Comparison of ENCODE assay signal across 8 mouse cellular contexts in genomic region chr11:76666002-76666649, GRCm38 (mm10). TPM values are rescaled to one million over a fixed set of nuclear protein-coding genes. Genes with fewer than 3 reads are reported as not detected.
A peak's percentile ranks its signal among the peaks of the same experiment; 100 is the strongest.
DNase-seq lines count a peak whose midpoint lies in the region; ATAC-seq and TF ChIP-seq lines count a peak whose summit lies in the region.

No protein-coding gene starts in this region.

- no peak for TF ChIP-seq CTCF in E14TG2a.4 (conservative IDR thresholded peaks at IDR 0.05; ENCODE audit: low read length)

- no peaks in the 10 kb centered on the region for H3K9me3 ChIP-seq in E14TG2a.4 (ENCODE audit: low read length)
- H3K9me3 ChIP-seq in embryonic facial prominence, embryonic 15.5 days (replicated peaks) = no peaks in the 10 kb centered on the region
- no peaks in the 10 kb centered on the region for H3K9me3 ChIP-seq in limb, embryonic 10.5 days (replicated peaks)

- peaks cover 76% of the 10 kb centered on the region for H3K27me3 ChIP-seq in E14TG2a.4 (ENCODE audit: insufficient read depth, low read length)
- H3K27me3 ChIP-seq in embryonic facial prominence, embryonic 15.5 days = peaks cover 65% of the 10 kb centered on the region
- H3K27me3 ChIP-seq in limb, embryonic 10.5 days (ENCODE audit: low read depth, poor library complexity, severe bottlenecking) = peaks cover 78% of the 10 kb centered on the region

- H3K36me3 ChIP-seq in E14TG2a.4 (ENCODE audit: insufficient read depth, low read length) = no peaks in the 10 kb centered on the region
- H3K36me3 ChIP-seq in embryonic facial prominence, embryonic 15.5 days = no peaks in the 10 kb centered on the region
- H3K36me3 ChIP-seq in limb, embryonic 10.5 days = no peaks in the 10 kb centered on the region

- peak overlapping the region; percentile 60 for H3K4me2 ChIP-seq in embryonic facial prominence, embryonic 15.5 days (replicated peaks)

- no peak overlapping the region for H3K27ac ChIP-seq in embryonic facial prominence, embryonic 15.5 days (replicated peaks)
- H3K27ac ChIP-seq in limb, embryonic 10.5 days = no peak overlapping the region

- DNase-seq in frontal cortex, postnatal 36 days (ENCODE audit: low spot score in 2 of 2) = no peak
- peak; percentile 59 for DNase-seq in limb, embryonic 10.5 days (ENCODE audit: low spot score)
- no peak for DNase-seq in yolk sac, embryonic 10.5 days (ENCODE audit: low spot score)
- no peak for DNase-seq in thymus, adult 18-20 months
- no peak for DNase-seq in adrenal gland, adult 18-20 months (ENCODE audit: low spot score in 2 of 2)

- no peak overlapping the region for H3K9ac ChIP-seq in embryonic facial prominence, embryonic 15.5 days

- 7% methylated on average over 35 of the region's 35 CpGs for whole genome bisulfite sequencing in embryonic facial prominence, embryonic 15.5 days
- 7% methylated on average over 35 of the region's 35 CpGs for WGBS in limb, embryonic 10.5 days

- H3K4me1 ChIP-seq in E14TG2a.4 (replicated peaks; ENCODE audit: low read depth, low read length) = peaks cover 22% of the 10 kb centered on the region
- peaks cover 8% of the 10 kb centered on the region; the same call in 1 of the 2 replicates for H3K4me1 ChIP-seq in embryonic facial prominence, embryonic 15.5 days
- H3K4me1 ChIP-seq in limb, embryonic 10.5 days = peaks cover 23% of the 10 kb centered on the region

- H3K4me3 ChIP-seq in E14TG2a.4 (replicated peaks; ENCODE audit: low read length) = peak overlapping the region; percentile 62
- peak overlapping the region; percentile 36 for H3K4me3 ChIP-seq in embryonic facial prominence, embryonic 15.5 days (replicated peaks)
- peak overlapping the region; percentile 47 for H3K4me3 ChIP-seq in limb, embryonic 10.5 days

- peak; percentile 79 for ATAC-seq in frontal cortex, adult (ENCODE audit: low TSS enrichment)
- ATAC-seq in embryonic facial prominence, embryonic 15.5 days (ENCODE audit: insufficient number of reproducible peaks, low FRiP score, low TSS enrichment, low read depth) = no peak

RNA-seq across cellular contexts. Expression of gene Bhlha9, which starts 6.1 kb away (rescaled TPM):
- 0.36 and 0.46 TPM in 2 replicates for polyA plus RNA-seq in embryonic facial prominence, embryonic 15.5 days (2015; fragmentation: Nextera tagmentation; extraction: Ambion mirVana)
- 18.9 and 22.9 TPM in 2 replicates for polyA plus RNA-seq in limb, embryonic 10.5 days (2016; fragmentation: Nextera tagmentation; extraction: Ambion mirVana)
- total RNA-seq in adrenal gland, adult 18-20 months (2021) = not detected

RNA-seq across cellular contexts. Expression of gene Trarg1, which starts 13.5 kb away (rescaled TPM):
- 1.3 and 1.5 TPM in 2 replicates for polyA plus RNA-seq in embryonic facial prominence, embryonic 15.5 days (2015; fragmentation: Nextera tagmentation; extraction: Ambion mirVana)
- polyA plus RNA-seq in limb, embryonic 10.5 days (2016; fragmentation: Nextera tagmentation; extraction: Ambion mirVana) = 0.04 and 0.09 TPM in 2 replicates
- total RNA-seq in adrenal gland, adult 18-20 months (2021) = 100 to 1,000 TPM in 1 of 2 experiments, 10 to 100 TPM in 1; 20.9 to 145 TPM

RNA-seq across cellular contexts. Expression of gene Abr, which starts 44.0 kb away (rescaled TPM):
- polyA plus RNA-seq in embryonic facial prominence, embryonic 15.5 days (2015; fragmentation: Nextera tagmentation; extraction: Ambion mirVana) = 41.1 and 42.6 TPM in 2 replicates
- polyA plus RNA-seq in limb, embryonic 10.5 days (2016; fragmentation: Nextera tagmentation; extraction: Ambion mirVana) = 44.7 and 53.7 TPM in 2 replicates
- total RNA-seq in adrenal gland, adult 18-20 months (2021) = 10 to 100 TPM; 55.4 to 56.2 TPM

Comparison
In these comparisons a context has a peak if more than half of its experiments do, and no peak if none do; other contexts are left out.
1. RNA of gene Bhlha9, which starts 6.1 kb away (polyA plus RNA-seq): 18.9 to 22.9 TPM in limb, embryonic 10.5 days; 0.36 to 0.46 TPM in embryonic facial prominence, embryonic 15.5 days; every median in the first group is over 10 times any median in the second.
2. Peak in every context shown above with its lines, with median percentiles within 50 percentile points of each other: H3K4me3 ChIP-seq.